ENCODE assay signal across 14 mouse cellular contexts in the genomic region with DNA sequence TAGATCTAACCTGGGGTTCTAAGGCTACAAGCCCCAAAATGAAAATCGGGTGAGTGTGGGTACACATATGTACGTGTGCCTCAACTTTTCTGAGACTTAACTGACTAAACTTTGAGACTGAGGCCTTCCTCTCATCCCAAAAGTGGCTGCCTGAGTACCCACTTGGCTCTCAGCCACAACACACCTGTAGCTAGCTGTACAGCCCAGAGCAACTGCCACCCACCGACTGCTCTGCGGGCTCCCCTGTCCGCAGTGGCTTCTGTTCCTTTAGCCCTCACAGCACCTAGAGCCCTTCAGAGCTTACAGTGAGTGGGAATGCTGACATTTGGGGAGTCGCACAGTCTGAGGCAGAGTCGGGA.
DNase-seq lines count a peak whose midpoint lies in the region; ATAC-seq and TF ChIP-seq lines count a peak whose summit lies in the region.
"Had no signal": no experiment of that assay in that cellular context is flagged by ENCODE, and none has a peak within 500 bp of the region (broad histone marks: within the 10 kb centered on the region; RNA-seq: fewer than 3 reads in every experiment).

No protein-coding gene starts in this region.

- no peak overlapping the region for H3K9ac ChIP-seq in hindbrain, embryonic 11.5 days (ENCODE audit: low read depth, low read length)
- peak overlapping the region; percentile 32; the same call in 1 of the 2 replicates for H3K9ac ChIP-seq in forebrain, embryonic 13.5 days
- H3K9ac ChIP-seq in hindbrain, postnatal 0 days (replicated peaks; ENCODE audit: low read length): no peak overlapping the region
- H3K9ac ChIP-seq: heart, embryonic 13.5 days; neural tube, embryonic 12.5 days had no signal

- no peak for ATAC-seq in hindbrain, embryonic 11.5 days (ENCODE audit: low FRiP score)
- no peak for ATAC-seq in forebrain, embryonic 13.5 days
- ATAC-seq in hindbrain, postnatal 0 days: no peak

- H3K36me3 ChIP-seq in hindbrain, embryonic 10.5 days: no peaks in the 10 kb centered on the region
- H3K36me3 ChIP-seq in hindbrain, embryonic 11.5 days (ENCODE audit: control insufficient read depth, insufficient read depth, low read length): no peaks in the 10 kb centered on the region
- 0 out of 2 replicates have a peak, but pooled peaks cover 6% of the 10 kb centered on the region for H3K36me3 ChIP-seq in forebrain, embryonic 13.5 days (ENCODE audit: poor library complexity, severe bottlenecking)
- H3K36me3 ChIP-seq in hindbrain, postnatal 0 days (ENCODE audit: insufficient read depth, low read length): no peaks in the 10 kb centered on the region
- H3K36me3 ChIP-seq: heart, embryonic 13.5 days; neural tube, embryonic 12.5 days had no signal

- H3K9me3 ChIP-seq in hindbrain, embryonic 10.5 days: no peaks in the 10 kb centered on the region
- H3K9me3 ChIP-seq in hindbrain, embryonic 11.5 days (ENCODE audit: control insufficient read depth, low read length): no peaks in the 10 kb centered on the region
- H3K9me3 ChIP-seq in forebrain, embryonic 13.5 days (replicated peaks): no peaks in the 10 kb centered on the region
- no peaks in the 10 kb centered on the region for H3K9me3 ChIP-seq in hindbrain, postnatal 0 days (ENCODE audit: low read length)
- H3K9me3 ChIP-seq: heart, embryonic 13.5 days; neural tube, embryonic 12.5 days had no signal

- no peaks in the 10 kb centered on the region for H3K27me3 ChIP-seq in hindbrain, embryonic 10.5 days (ENCODE audit: insufficient read depth, poor library complexity, severe bottlenecking)
- no peaks in the 10 kb centered on the region for H3K27me3 ChIP-seq in hindbrain, embryonic 11.5 days (ENCODE audit: control insufficient read depth, insufficient read depth, low read length)
- no peaks in the 10 kb centered on the region for H3K27me3 ChIP-seq in forebrain, embryonic 13.5 days
- H3K27me3 ChIP-seq in hindbrain, postnatal 0 days (ENCODE audit: insufficient read depth, low read length): no peaks in the 10 kb centered on the region
- H3K27me3 ChIP-seq: heart, embryonic 13.5 days; neural tube, embryonic 12.5 days had no signal

- peak overlapping the region; percentile 90; the same call in 1 of the 2 replicates for H3K27ac ChIP-seq in hindbrain, embryonic 10.5 days
- H3K27ac ChIP-seq in hindbrain, embryonic 11.5 days (ENCODE audit: low read depth, low read length): no peak overlapping the region
- H3K27ac ChIP-seq in forebrain, embryonic 13.5 days: peak overlapping the region; percentile 94
- H3K27ac ChIP-seq in hindbrain, postnatal 0 days: peak overlapping the region; percentile 62; the same call in 1 of the 2 replicates
- H3K27ac ChIP-seq: heart, embryonic 13.5 days; neural tube, embryonic 12.5 days had no signal

- H3K4me2 ChIP-seq in hindbrain, embryonic 11.5 days (replicated peaks; ENCODE audit: low read depth, low read length): no peak overlapping the region
- peak overlapping the region; percentile 13; the same call in 1 of the 2 replicates for H3K4me2 ChIP-seq in forebrain, embryonic 13.5 days
- no peak overlapping the region for H3K4me2 ChIP-seq in hindbrain, postnatal 0 days (ENCODE audit: low read depth, low read length)
- H3K4me2 ChIP-seq: heart, embryonic 13.5 days; neural tube, embryonic 12.5 days had no signal

- TF ChIP-seq CTCF in hindbrain, postnatal 0 days (IDR thresholded peaks at IDR 0.05; ENCODE audit: low read depth): no peak

- DNase-seq in hindbrain, embryonic 10.5 days (ENCODE audit: low spot score): no peak
- DNase-seq in hindbrain, embryonic 11.5 days (ENCODE audit: low spot score): no peak
- DNase-seq in cerebellum, postnatal 14 days: peak; percentile 54 to 64
- no peak for DNase-seq in hindbrain, postnatal 0 days (ENCODE audit: low spot score)
- DNase-seq in heart, postnatal 4 days: no peak
- no peak for DNase-seq in kidney, postnatal 25 days
- no peak for DNase-seq in right cerebral cortex, postnatal 10 days (ENCODE audit: low spot score in 2 of 2)
- DNase-seq: adrenal gland, postnatal 14 days; kidney, adult 9 months; lung, postnatal 14 days; retina, postnatal 1 day had no signal

- WGBS in hindbrain, embryonic 10.5 days: 78% methylated on average over 7 of the region's 7 CpGs
- 84% methylated on average over 7 of the region's 7 CpGs for WGBS in hindbrain, embryonic 11.5 days
- 64% methylated on average over 7 of the region's 7 CpGs for WGBS in forebrain, embryonic 13.5 days
- 73% methylated on average over 7 of the region's 7 CpGs for WGBS in hindbrain, postnatal 0 days

- H3K4me3 ChIP-seq in hindbrain, embryonic 10.5 days: no peak overlapping the region
- H3K4me3 ChIP-seq in hindbrain, embryonic 11.5 days (ENCODE audit: low read depth, low read length): no peak overlapping the region
- no peak overlapping the region for H3K4me3 ChIP-seq in forebrain, embryonic 13.5 days
- no peak overlapping the region for H3K4me3 ChIP-seq in hindbrain, postnatal 0 days (ENCODE audit: low read length)
- H3K4me3 ChIP-seq: heart, embryonic 13.5 days; neural tube, embryonic 12.5 days had no signal

- peaks cover 83% of the 10 kb centered on the region for H3K4me1 ChIP-seq in hindbrain, embryonic 10.5 days (replicated peaks)
- peaks cover 16% of the 10 kb centered on the region for H3K4me1 ChIP-seq in hindbrain, embryonic 11.5 days (replicated peaks; ENCODE audit: control insufficient read depth, insufficient read depth, low read length)
- H3K4me1 ChIP-seq in forebrain, embryonic 13.5 days: peaks cover 100% of the 10 kb centered on the region
- H3K4me1 ChIP-seq in hindbrain, postnatal 0 days (ENCODE audit: insufficient read depth, low read length): peaks cover 61% of the 10 kb centered on the region

Comparison
In these comparisons a context has a peak if more than half of its experiments do, and no peak if none do; other contexts are left out.
1. DNase-seq: peak in cerebellum, postnatal 14 days (2 of 2); none in hindbrain, embryonic 10.5 days (single experiment), hindbrain, embryonic 11.5 days (single experiment), hindbrain, postnatal 0 days (single experiment), heart, postnatal 4 days (single experiment), kidney, postnatal 25 days (0 of 2) and right cerebral cortex, postnatal 10 days (0 of 2).